Mouse (Mus musculus): Measurements from ENCODE around the gene Tmem176b. TPM values are rescaled to one million over a fixed set of nuclear protein-coding genes. Genes with fewer than 3 reads are reported as not detected.

The Tmem176b gene
- polyA plus RNA-seq, 1 experiment from 2014 or later, result 217 TPM

DNA sequence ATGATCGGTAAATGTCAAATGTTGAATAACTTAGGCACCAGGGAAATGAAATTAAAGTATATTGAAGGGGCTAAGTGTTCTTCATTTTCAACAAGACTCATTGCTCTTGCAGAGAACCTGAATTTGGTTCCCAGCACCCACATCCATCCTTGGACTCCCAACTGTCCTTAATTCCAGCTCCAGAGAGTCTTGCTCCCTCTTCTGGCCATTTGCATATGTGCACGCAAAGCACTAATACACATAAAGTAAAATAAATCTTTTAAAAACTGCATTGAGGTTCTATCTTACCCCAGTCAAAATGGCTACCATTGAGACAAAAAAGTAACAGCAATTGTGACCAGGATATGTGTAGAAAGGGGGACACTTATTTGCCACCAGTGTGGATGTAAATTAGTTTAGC is 12.9 kb upstream of the Tmem176b start:
- H3K27me3 ChIP-seq (ENCODE audit: control insufficient read depth, insufficient read depth, low read length), result no peaks in the 10 kb centered on the region
- H3K9ac ChIP-seq (ENCODE audit: low read length), result no peak overlapping the region
- WGBS, result 96% methylated on average over 2 of the region's 2 CpGs
- H3K4me2 ChIP-seq (ENCODE audit: low read depth, low read length), result no peak overlapping the region
- no peaks in the 10 kb centered on the region for H3K36me3 ChIP-seq (ENCODE audit: control insufficient read depth, insufficient read depth)
- peaks cover 4% of the 10 kb centered on the region; the same call in 1 of the 2 replicates for H3K9me3 ChIP-seq (replicated peaks; ENCODE audit: control insufficient read depth, low read length)
- no peak overlapping the region for H3K27ac ChIP-seq (ENCODE audit: low read length)
- ATAC-seq (replicated peaks; ENCODE audit: extremely low read depth, insufficient read depth, low FRiP score), result no peak
- no peak overlapping the region for H3K4me3 ChIP-seq (ENCODE audit: low read length)
- 0 out of 2 replicates have a peak, but pooled peaks cover 4% of the 10 kb centered on the region for H3K4me1 ChIP-seq (ENCODE audit: control insufficient read depth, insufficient read depth, low read length)

DNA sequence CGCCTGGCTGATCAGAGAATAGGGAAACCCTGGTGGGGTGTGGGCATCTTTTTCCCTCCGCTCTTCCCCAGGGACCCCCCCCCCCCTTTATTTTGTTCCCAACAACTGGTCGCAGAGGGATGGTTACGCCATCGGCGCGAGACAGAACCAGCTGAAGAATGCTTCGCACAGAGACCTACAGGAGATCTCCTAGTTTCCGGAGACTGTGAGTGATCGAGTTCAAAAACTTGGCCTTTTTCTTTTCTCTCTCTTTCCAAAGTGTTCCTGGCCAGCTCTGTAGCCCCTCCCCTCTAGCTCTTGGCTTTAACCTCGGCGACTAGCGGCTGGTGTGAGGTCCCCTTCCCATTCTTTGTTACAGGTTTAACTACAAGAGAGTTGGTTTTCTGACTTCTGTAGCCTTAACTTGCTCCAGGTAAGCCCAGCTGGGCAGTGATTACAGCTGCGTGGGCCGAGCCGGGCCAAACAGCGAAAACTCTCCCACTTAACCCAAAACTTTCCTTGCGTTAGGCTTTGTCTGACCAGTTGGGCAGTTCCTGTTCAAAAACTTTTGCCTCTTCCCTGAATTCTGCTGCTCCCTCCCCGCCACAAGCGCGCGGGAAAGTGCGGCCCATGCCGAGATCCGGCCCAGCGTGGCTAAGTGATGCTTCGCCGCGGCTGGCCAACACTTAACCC is 10.7 kb upstream of the Tmem176b start:
- H3K9me3 ChIP-seq (replicated peaks; ENCODE audit: control insufficient read depth, low read length), result peaks cover 4% of the 10 kb centered on the region; the same call in 1 of the 2 replicates
- H3K4me3 ChIP-seq (ENCODE audit: low read length), result peak overlapping the region; percentile 51
- ATAC-seq (replicated peaks; ENCODE audit: extremely low read depth, insufficient read depth, low FRiP score), result peak; percentile 41; the same call in 1 of the 2 replicates
- H3K36me3 ChIP-seq (ENCODE audit: control insufficient read depth, insufficient read depth), result no peaks in the 10 kb centered on the region
- WGBS, result under 1% methylated on average over 29 of the region's 29 CpGs
- H3K4me1 ChIP-seq (ENCODE audit: control insufficient read depth, insufficient read depth, low read length), result 0 out of 2 replicates have a peak, but pooled peaks cover 4% of the 10 kb centered on the region
- H3K9ac ChIP-seq (ENCODE audit: low read length), result peak overlapping the region; percentile 72
- peak overlapping the region; percentile 80 for H3K27ac ChIP-seq (ENCODE audit: low read length)
- H3K27me3 ChIP-seq (ENCODE audit: control insufficient read depth, insufficient read depth, low read length), result no peaks in the 10 kb centered on the region
- peak overlapping the region; percentile 83 for H3K4me2 ChIP-seq (ENCODE audit: low read depth, low read length)

- Histone ChIP-seq H3K27me3 (ENCODE audit: control insufficient read depth, insufficient read depth, low read length) (no peaks in the 10 kb centered on the region), H3K4me2 (ENCODE audit: low read depth, low read length) (no peak overlapping the region), H3K36me3 (ENCODE audit: control insufficient read depth, insufficient read depth) (0 out of 2 replicates have a peak, but pooled peaks cover 7% of the 10 kb centered on the region), H3K9ac (ENCODE audit: low read length) (no peak overlapping the region), H3K9me3 (replicated peaks; ENCODE audit: control insufficient read depth, low read length) (no peaks in the 10 kb centered on the region), H3K4me3 (ENCODE audit: low read length) (no peak overlapping the region), H3K4me1 (ENCODE audit: control insufficient read depth, insufficient read depth, low read length) (peaks cover 15% of the 10 kb centered on the region), H3K27ac (ENCODE audit: low read length) (no peak overlapping the region)
- 69% methylated on average over 4 of the region's 4 CpGs for WGBS
- no peak for ATAC-seq (replicated peaks; ENCODE audit: extremely low read depth, insufficient read depth, low FRiP score)
Observed at GRCm38 (mm10) chr6:48845086-48845485, 3.8 kb upstream of the Tmem176b start.

- H3K27ac ChIP-seq (ENCODE audit: low read length), result peak overlapping the region; percentile 91
- 0 out of 2 replicates have a peak, but pooled peaks cover 7% of the 10 kb centered on the region for H3K36me3 ChIP-seq (ENCODE audit: control insufficient read depth, insufficient read depth)
- H3K9ac ChIP-seq (ENCODE audit: low read length), result peak overlapping the region; percentile 78
- H3K4me1 ChIP-seq (ENCODE audit: control insufficient read depth, insufficient read depth, low read length), result peaks cover 27% of the 10 kb centered on the region
- H3K27me3 ChIP-seq (ENCODE audit: control insufficient read depth, insufficient read depth, low read length), result no peaks in the 10 kb centered on the region
- peak overlapping the region; percentile 61 for H3K4me3 ChIP-seq (ENCODE audit: low read length)
- no peaks in the 10 kb centered on the region for H3K9me3 ChIP-seq (replicated peaks; ENCODE audit: control insufficient read depth, low read length)
- peak overlapping the region; percentile 79 for H3K4me2 ChIP-seq (ENCODE audit: low read depth, low read length)
- 52% methylated on average over 11 of the region's 11 CpGs for WGBS
- ATAC-seq (replicated peaks; ENCODE audit: extremely low read depth, insufficient read depth, low FRiP score), result no peak
Observed at GRCm38 (mm10) chr6:48842111-48842842, 981 bp upstream of the Tmem176b start.

GRCm38 (mm10) chr6:48840371-48840969 is 826 bp downstream of the Tmem176b start, which contains the start of gene Tmem176a:
TSS of gene Tmem176a (plus strand) at chr6:48840919.
- H3K4me1 ChIP-seq (ENCODE audit: control insufficient read depth, insufficient read depth, low read length), result peaks cover 27% of the 10 kb centered on the region
- H3K4me3 ChIP-seq (ENCODE audit: low read length), result peak within 1 kb of the TSS; percentile 61
- ATAC-seq (replicated peaks; ENCODE audit: extremely low read depth, insufficient read depth, low FRiP score), result peak; percentile 28
- H3K36me3 ChIP-seq (ENCODE audit: control insufficient read depth, insufficient read depth), result 0 out of 2 replicates have a peak, but pooled peaks cover 9% of the 10 kb centered on the region
- H3K27me3 ChIP-seq (ENCODE audit: control insufficient read depth, insufficient read depth, low read length), result no peaks in the 10 kb centered on the region
- peak within 1 kb of the TSS; percentile 78 for H3K9ac ChIP-seq (ENCODE audit: low read length)
- H3K4me2 ChIP-seq (ENCODE audit: low read depth, low read length), result peak within 1 kb of the TSS; percentile 79
- 9% methylated on average over 7 of the region's 7 CpGs for WGBS
- no peaks in the 10 kb centered on the region for H3K9me3 ChIP-seq (replicated peaks; ENCODE audit: control insufficient read depth, low read length)
- peak within 1 kb of the TSS; percentile 95 for H3K27ac ChIP-seq (ENCODE audit: low read length)

DNA sequence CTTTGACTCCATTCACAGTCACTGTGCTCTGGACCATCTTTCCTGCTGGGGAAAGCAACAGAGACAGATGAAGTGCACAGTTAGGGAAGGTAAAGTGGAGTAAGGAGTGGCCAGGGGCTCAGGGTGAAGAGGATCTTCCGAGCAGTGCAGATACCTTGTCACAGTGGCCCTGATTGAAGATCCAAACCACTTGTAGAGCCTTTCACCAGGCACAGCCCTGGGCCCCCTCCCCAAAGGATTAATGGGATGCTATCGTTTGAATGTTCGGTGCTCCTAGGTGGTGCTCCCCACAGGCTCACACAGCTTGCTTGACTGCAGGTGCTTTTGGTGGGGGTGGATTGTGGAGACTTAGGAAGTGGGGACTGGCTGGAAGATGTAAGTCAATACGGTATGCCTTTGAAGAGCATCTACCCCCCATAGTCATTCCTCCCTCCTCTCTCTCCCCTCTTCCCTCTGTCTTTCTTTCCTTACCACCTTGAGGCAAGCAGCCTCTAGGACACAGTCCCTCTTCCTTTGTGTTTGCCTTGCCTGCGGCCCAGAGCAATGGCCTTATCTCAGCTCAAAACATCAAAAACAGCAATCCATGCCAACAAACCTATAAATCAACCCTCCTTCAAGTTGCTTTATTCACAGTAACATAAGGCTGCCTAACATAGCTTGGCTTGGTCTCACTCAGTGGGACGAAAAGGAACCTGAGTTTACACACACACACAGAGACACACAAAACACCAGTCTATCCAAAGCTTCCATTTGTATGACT is 2.8 kb downstream of the Tmem176b start:
- H3K4me3 ChIP-seq (ENCODE audit: low read length), result no peak overlapping the region
- no peaks in the 10 kb centered on the region for H3K9me3 ChIP-seq (replicated peaks; ENCODE audit: control insufficient read depth, low read length)
- no peak overlapping the region for H3K9ac ChIP-seq (ENCODE audit: low read length)
- 69% methylated on average over 6 of the region's 6 CpGs for WGBS
- no peak overlapping the region for H3K27ac ChIP-seq (ENCODE audit: low read length)
- peak overlapping the region; percentile 79 for H3K4me2 ChIP-seq (ENCODE audit: low read depth, low read length)
- no peaks in the 10 kb centered on the region for H3K27me3 ChIP-seq (ENCODE audit: control insufficient read depth, insufficient read depth, low read length)
- ATAC-seq (replicated peaks; ENCODE audit: extremely low read depth, insufficient read depth, low FRiP score), result no peak
- peaks cover 20% of the 10 kb centered on the region for H3K36me3 ChIP-seq (ENCODE audit: control insufficient read depth, insufficient read depth)
- H3K4me1 ChIP-seq (ENCODE audit: control insufficient read depth, insufficient read depth, low read length), result peaks cover 27% of the 10 kb centered on the region

GRCm38 (mm10) chr6:48837516-48837915 is 3.8 kb downstream of the Tmem176b start:
- Histone ChIP-seq H3K9me3 (replicated peaks; ENCODE audit: control insufficient read depth, low read length) (no peaks in the 10 kb centered on the region), H3K27me3 (ENCODE audit: control insufficient read depth, insufficient read depth, low read length) (no peaks in the 10 kb centered on the region), H3K27ac (ENCODE audit: low read length) (no peak overlapping the region), H3K36me3 (ENCODE audit: control insufficient read depth, insufficient read depth) (peaks cover 29% of the 10 kb centered on the region), H3K4me1 (ENCODE audit: control insufficient read depth, insufficient read depth, low read length) (peaks cover 24% of the 10 kb centered on the region), H3K4me3 (ENCODE audit: low read length) (no peak overlapping the region), H3K4me2 (ENCODE audit: low read depth, low read length) (no peak overlapping the region), H3K9ac (ENCODE audit: low read length) (no peak overlapping the region)
- 84% methylated on average over 7 of the region's 7 CpGs for WGBS
- no peak for ATAC-seq (replicated peaks; ENCODE audit: extremely low read depth, insufficient read depth, low FRiP score)

- Histone ChIP-seq H3K27ac (ENCODE audit: low read length) (no peak overlapping the region), H3K9me3 (replicated peaks; ENCODE audit: control insufficient read depth, low read length) (no peaks in the 10 kb centered on the region), H3K9ac (ENCODE audit: low read length) (no peak overlapping the region), H3K4me2 (ENCODE audit: low read depth, low read length) (no peak overlapping the region), H3K36me3 (ENCODE audit: control insufficient read depth, insufficient read depth) (peaks cover 32% of the 10 kb centered on the region), H3K4me1 (ENCODE audit: control insufficient read depth, insufficient read depth, low read length) (peaks cover 14% of the 10 kb centered on the region), H3K4me3 (ENCODE audit: low read length) (no peak overlapping the region), H3K27me3 (ENCODE audit: control insufficient read depth, insufficient read depth, low read length) (no peaks in the 10 kb centered on the region)
- no peak for ATAC-seq (replicated peaks; ENCODE audit: extremely low read depth, insufficient read depth, low FRiP score)
- 79% methylated on average over 5 of the region's 5 CpGs for WGBS
Observed at GRCm38 (mm10) chr6:48836146-48836545, 5.2 kb downstream of the Tmem176b start.

Measured in heart, embryonic 16.5 days (tissue).